Mouse (Mus musculus): ENCODE results near the gene Rpgrip1. TPM values are rescaled to one million over a fixed set of nuclear protein-coding genes. Genes with fewer than 3 reads are reported as not detected.

The Rpgrip1 gene
- polyA plus RNA-seq, 1 experiment from 2014 or later = 38.4 TPM

DNA sequence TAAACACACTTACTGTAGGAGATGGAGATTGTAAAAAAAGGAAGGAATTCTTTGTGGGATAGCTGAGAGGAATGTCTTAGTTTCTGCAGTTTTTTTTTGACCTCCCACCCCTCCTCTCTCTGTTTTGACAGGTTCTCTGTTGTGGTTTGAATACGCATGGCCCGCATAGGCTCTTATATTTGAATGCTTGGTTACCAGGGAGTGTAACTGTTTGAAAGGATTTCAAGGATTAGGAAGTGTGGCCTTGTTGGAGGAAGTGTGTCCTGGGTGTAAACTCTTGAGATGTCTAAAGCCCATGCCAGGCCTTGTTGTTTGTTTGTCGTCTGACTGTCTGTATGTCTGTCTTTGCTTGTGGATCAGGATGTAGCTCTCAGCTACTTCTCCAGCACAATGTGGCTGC is 42.1 kb downstream of the Rpgrip1 start:
- H3K36me3 ChIP-seq (ENCODE audit: insufficient read depth, low read length) = no peaks in the 10 kb centered on the region
- 57% methylated on average over 3 of the region's 3 CpGs for WGBS
- H3K27me3 ChIP-seq (replicated peaks; ENCODE audit: insufficient read depth, low read length) = no peaks in the 10 kb centered on the region
- no peak overlapping the region for H3K9ac ChIP-seq (replicated peaks; ENCODE audit: low read depth)
- no peaks in the 10 kb centered on the region for H3K9me3 ChIP-seq (ENCODE audit: low read length)
- no peak for ATAC-seq
- no peak for TF ChIP-seq CTCF (IDR thresholded peaks at IDR 0.05)
- TF ChIP-seq EP300 (IDR thresholded peaks at IDR 0.05) = no peak
- DNase-seq (ENCODE audit: low spot score) = no peak
- no peak overlapping the region for H3K4me2 ChIP-seq (replicated peaks; ENCODE audit: low read depth, low read length)
- H3K27ac ChIP-seq (ENCODE audit: low read length) = no peak overlapping the region
- no peaks in the 10 kb centered on the region for H3K4me1 ChIP-seq (ENCODE audit: insufficient read depth, low read depth, low read length)
- H3K4me3 ChIP-seq (ENCODE audit: low read depth, low read length) = no peak overlapping the region

GRCm38 (mm10) chr14:52155008-52155407 is 44.5 kb downstream of the Rpgrip1 start:
- TF ChIP-seq EP300 (IDR thresholded peaks at IDR 0.05) (no peak), CTCF (IDR thresholded peaks at IDR 0.05) (no peak)
- H3K4me3 ChIP-seq (ENCODE audit: low read depth, low read length) = no peak overlapping the region
- H3K27me3 ChIP-seq (replicated peaks; ENCODE audit: insufficient read depth, low read length) = no peaks in the 10 kb centered on the region
- H3K4me1 ChIP-seq (ENCODE audit: insufficient read depth, low read depth, low read length) = no peaks in the 10 kb centered on the region
- H3K9ac ChIP-seq (replicated peaks; ENCODE audit: low read depth) = no peak overlapping the region
- 81% methylated on average over 2 of the region's 2 CpGs for WGBS
- no peak overlapping the region for H3K27ac ChIP-seq (ENCODE audit: low read length)
- H3K4me2 ChIP-seq (replicated peaks; ENCODE audit: low read depth, low read length) = no peak overlapping the region
- DNase-seq (ENCODE audit: low spot score) (no peak), ATAC-seq (no peak)
- no peaks in the 10 kb centered on the region for H3K9me3 ChIP-seq (ENCODE audit: low read length)
- H3K36me3 ChIP-seq (ENCODE audit: insufficient read depth, low read length) = peaks cover 6% of the 10 kb centered on the region

DNA sequence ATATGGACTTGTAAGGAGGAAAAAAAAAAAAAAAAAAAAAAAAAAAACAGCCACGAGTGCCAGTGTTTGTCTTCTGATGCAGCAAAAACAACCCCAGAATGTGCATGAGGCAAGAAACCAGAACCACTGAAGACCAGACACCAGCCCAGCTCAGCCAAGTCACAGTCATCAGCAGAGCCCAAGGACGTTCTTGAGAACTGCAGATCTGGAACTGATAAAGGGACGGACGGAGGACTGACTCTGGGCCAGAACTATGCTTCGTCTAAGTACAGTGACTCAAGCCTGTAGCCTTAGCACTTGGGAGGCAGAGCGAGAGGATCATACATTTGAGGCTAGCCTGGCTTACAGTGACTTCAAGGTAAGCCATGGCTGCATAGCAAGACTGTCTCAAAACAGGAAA is 50.4 kb downstream of the Rpgrip1 start:
- Histone ChIP-seq H3K4me1 (ENCODE audit: insufficient read depth, low read depth, low read length) (no peaks in the 10 kb centered on the region), H3K4me2 (replicated peaks; ENCODE audit: low read depth, low read length) (no peak overlapping the region), H3K36me3 (ENCODE audit: insufficient read depth, low read length) (peaks cover 47% of the 10 kb centered on the region), H3K4me3 (ENCODE audit: low read depth, low read length) (no peak overlapping the region), H3K27ac (ENCODE audit: low read length) (no peak overlapping the region), H3K27me3 (replicated peaks; ENCODE audit: insufficient read depth, low read length) (no peaks in the 10 kb centered on the region), H3K9me3 (ENCODE audit: low read length) (no peaks in the 10 kb centered on the region), H3K9ac (replicated peaks; ENCODE audit: low read depth) (no peak overlapping the region)
- WGBS = 76% methylated on average over 6 of the region's 6 CpGs
- TF ChIP-seq CTCF (IDR thresholded peaks at IDR 0.05) (no peak), EP300 (IDR thresholded peaks at IDR 0.05) (no peak)
- ATAC-seq (no peak), DNase-seq (ENCODE audit: low spot score) (no peak)

- H3K9ac ChIP-seq (replicated peaks; ENCODE audit: low read depth) = no peak overlapping the region
- DNase-seq (ENCODE audit: low spot score) = no peak
- H3K27ac ChIP-seq (ENCODE audit: low read length) = no peak overlapping the region
- no peak overlapping the region for H3K4me3 ChIP-seq (ENCODE audit: low read depth, low read length)
- WGBS = 92% methylated on average over 2 of the region's 2 CpGs
- no peak overlapping the region for H3K4me2 ChIP-seq (replicated peaks; ENCODE audit: low read depth, low read length)
- no peak for ATAC-seq
- H3K27me3 ChIP-seq (replicated peaks; ENCODE audit: insufficient read depth, low read length) = no peaks in the 10 kb centered on the region
- no peaks in the 10 kb centered on the region for H3K4me1 ChIP-seq (ENCODE audit: insufficient read depth, low read depth, low read length)
- TF ChIP-seq CTCF (IDR thresholded peaks at IDR 0.05) (no peak), EP300 (IDR thresholded peaks at IDR 0.05) (no peak)
- no peaks in the 10 kb centered on the region for H3K9me3 ChIP-seq (ENCODE audit: low read length)
- H3K36me3 ChIP-seq (ENCODE audit: insufficient read depth, low read length) = peaks cover 49% of the 10 kb centered on the region; the same call in 1 of the 2 replicates
Measured at GRCm38 (mm10) chr14:52166571-52166970, 56.1 kb downstream of the Rpgrip1 start.

GRCm38 (mm10) chr14:52188788-52189187 is 78.3 kb downstream of the Rpgrip1 start:
- H3K27ac ChIP-seq (ENCODE audit: low read length) = no peak overlapping the region
- no peak overlapping the region for H3K4me3 ChIP-seq (ENCODE audit: low read depth, low read length)
- H3K36me3 ChIP-seq (ENCODE audit: insufficient read depth, low read length) = no peaks in the 10 kb centered on the region
- H3K9me3 ChIP-seq (ENCODE audit: low read length) = no peaks in the 10 kb centered on the region
- ATAC-seq (no peak), DNase-seq (ENCODE audit: low spot score) (no peak)
- 81% methylated on average over 1 of the region's 1 CpGs for WGBS
- no peaks in the 10 kb centered on the region for H3K27me3 ChIP-seq (replicated peaks; ENCODE audit: insufficient read depth, low read length)
- H3K4me1 ChIP-seq (ENCODE audit: insufficient read depth, low read depth, low read length) = no peaks in the 10 kb centered on the region
- H3K4me2 ChIP-seq (replicated peaks; ENCODE audit: low read depth, low read length) = no peak overlapping the region
- TF ChIP-seq EP300 (IDR thresholded peaks at IDR 0.05) (no peak), CTCF (IDR thresholded peaks at IDR 0.05) (no peak)
- H3K9ac ChIP-seq (replicated peaks; ENCODE audit: low read depth) = no peak overlapping the region

DNA sequence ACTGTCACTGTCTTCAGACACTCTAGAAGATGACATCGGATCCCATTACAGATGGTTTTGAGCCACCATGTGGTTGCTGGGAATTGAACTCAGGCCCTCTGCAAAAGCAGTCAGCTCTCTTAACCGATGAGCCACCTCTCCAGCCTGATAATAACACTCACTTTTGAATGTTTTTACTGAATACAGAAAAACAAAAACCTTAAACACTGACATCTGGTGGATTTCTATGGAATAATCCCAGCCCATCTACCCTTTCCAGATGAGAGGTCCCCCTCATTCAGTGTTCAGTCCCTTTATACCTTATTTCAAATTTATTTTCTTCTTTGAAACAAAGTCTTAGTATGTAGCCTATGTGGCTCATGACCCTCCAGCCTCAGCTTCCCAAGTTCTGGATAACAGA is 79.0 kb downstream of the Rpgrip1 start:
- Histone ChIP-seq H3K9ac (replicated peaks; ENCODE audit: low read depth) (no peak overlapping the region), H3K27me3 (replicated peaks; ENCODE audit: insufficient read depth, low read length) (no peaks in the 10 kb centered on the region), H3K9me3 (ENCODE audit: low read length) (no peaks in the 10 kb centered on the region), H3K4me3 (ENCODE audit: low read depth, low read length) (no peak overlapping the region), H3K4me1 (ENCODE audit: insufficient read depth, low read depth, low read length) (no peaks in the 10 kb centered on the region), H3K36me3 (ENCODE audit: insufficient read depth, low read length) (no peaks in the 10 kb centered on the region), H3K4me2 (replicated peaks; ENCODE audit: low read depth, low read length) (no peak overlapping the region), H3K27ac (ENCODE audit: low read length) (no peak overlapping the region)
- DNase-seq (ENCODE audit: low spot score) (peak; percentile 11), ATAC-seq (no peak)
- WGBS = 71% methylated on average over 2 of the region's 2 CpGs
- TF ChIP-seq CTCF (IDR thresholded peaks at IDR 0.05) (peak; percentile 41), EP300 (IDR thresholded peaks at IDR 0.05) (no peak)

DNA sequence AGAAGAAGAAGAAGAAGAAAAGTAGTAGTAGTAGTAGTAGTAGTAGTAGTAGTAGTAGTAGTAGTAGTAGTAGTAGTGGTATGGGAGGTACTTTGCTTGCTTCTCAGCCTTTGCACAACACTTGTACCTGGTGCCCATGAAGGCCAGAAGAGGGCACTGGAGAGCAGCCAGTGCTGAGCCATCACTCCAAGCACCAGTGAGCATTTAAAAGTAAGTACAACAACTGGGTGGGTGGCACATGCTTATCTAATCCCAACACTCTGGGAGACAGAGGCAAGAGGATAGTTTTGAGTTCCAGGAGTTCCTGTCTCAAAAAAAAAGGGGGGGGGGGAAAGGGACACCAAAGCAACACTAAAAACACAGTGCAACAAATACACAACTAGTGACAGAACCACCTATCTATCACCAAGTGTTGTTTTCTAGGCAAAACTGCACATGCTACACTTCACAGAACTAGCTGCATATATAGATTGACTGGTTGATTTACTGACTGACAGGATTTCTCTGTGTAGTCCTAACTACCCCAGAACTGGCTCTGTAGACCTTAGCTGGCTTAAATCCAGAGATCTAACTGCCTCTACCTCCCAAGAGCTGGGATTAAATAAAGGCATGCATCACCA is 80.3 kb downstream of the Rpgrip1 start:
- Histone ChIP-seq H3K9me3 (ENCODE audit: low read length) (no peaks in the 10 kb centered on the region), H3K9ac (replicated peaks; ENCODE audit: low read depth) (no peak overlapping the region), H3K36me3 (ENCODE audit: insufficient read depth, low read length) (no peaks in the 10 kb centered on the region), H3K4me3 (ENCODE audit: low read depth, low read length) (no peak overlapping the region), H3K4me2 (replicated peaks; ENCODE audit: low read depth, low read length) (no peak overlapping the region), H3K4me1 (ENCODE audit: insufficient read depth, low read depth, low read length) (no peaks in the 10 kb centered on the region), H3K27ac (ENCODE audit: low read length) (no peak overlapping the region), H3K27me3 (replicated peaks; ENCODE audit: insufficient read depth, low read length) (no peaks in the 10 kb centered on the region)
- DNase-seq (ENCODE audit: low spot score) (peak; percentile 57), ATAC-seq (peak; percentile 59)
- TF ChIP-seq EP300 (IDR thresholded peaks at IDR 0.05) (no peak), CTCF (IDR thresholded peaks at IDR 0.05) (peak; percentile 77)
